Mouse (Mus musculus): Measurements from ENCODE around the gene Wipf1. TPM values are rescaled to one million over a fixed set of nuclear protein-coding genes. Genes with fewer than 3 reads are reported as not detected.

The Wipf1 gene
- polyA plus RNA-seq, 1 experiment from 2014 or later: 10.3 TPM

GRCm38 (mm10) chr2:73435847-73436246 lies 93.7 kb downstream of the Wipf1 start:
- peaks cover 71% of the 10 kb centered on the region for H3K36me3 ChIP-seq (ENCODE audit: control insufficient read depth, insufficient read depth)

GRCm38 (mm10) chr2:73431959-73432396 lies 97.6 kb downstream of the Wipf1 start:
- Histone ChIP-seq H3K4me3 (ENCODE audit: low read depth, low read length) (no peak overlapping the region), H3K27me3 (replicated peaks; ENCODE audit: control insufficient read depth, insufficient read depth, low read length) (no peaks in the 10 kb centered on the region), H3K9ac (ENCODE audit: low read depth, low read length) (no peak overlapping the region), H3K4me2 (replicated peaks; ENCODE audit: low read depth) (0 out of 2 replicates have a peak overlapping the region, but pooled peaks have one; percentile 9), H3K36me3 (ENCODE audit: control insufficient read depth, insufficient read depth) (peaks cover 44% of the 10 kb centered on the region), H3K9me3 (ENCODE audit: control insufficient read depth) (no peaks in the 10 kb centered on the region), H3K27ac (ENCODE audit: low read depth, low read length) (no peak overlapping the region), H3K4me1 (replicated peaks; ENCODE audit: control insufficient read depth, insufficient read depth, low read length) (no peaks in the 10 kb centered on the region)
- TF ChIP-seq CTCF (IDR thresholded peaks at IDR 0.05; ENCODE audit: low read depth): no peak
- 43% methylated on average over 14 of the region's 14 CpGs for WGBS
- ATAC-seq: no peak

More at GRCm38 (mm10) chr2:73435847-73436246, 93.7 kb downstream of the Wipf1 start:
- Histone ChIP-seq H3K9ac (ENCODE audit: low read depth, low read length) (no peak overlapping the region), H3K27ac (ENCODE audit: low read depth, low read length) (no peak overlapping the region), H3K27me3 (replicated peaks; ENCODE audit: control insufficient read depth, insufficient read depth, low read length) (no peaks in the 10 kb centered on the region), H3K4me2 (replicated peaks; ENCODE audit: low read depth) (no peak overlapping the region), H3K9me3 (ENCODE audit: control insufficient read depth) (no peaks in the 10 kb centered on the region), H3K4me1 (replicated peaks; ENCODE audit: control insufficient read depth, insufficient read depth, low read length) (no peaks in the 10 kb centered on the region), H3K4me3 (ENCODE audit: low read depth, low read length) (no peak overlapping the region)
- no peak for ATAC-seq
- no peak for TF ChIP-seq CTCF (IDR thresholded peaks at IDR 0.05; ENCODE audit: low read depth)
- 97% methylated on average over 2 of the region's 2 CpGs for WGBS

GRCm38 (mm10) chr2:73428803-73429468 lies 100.6 kb downstream of the Wipf1 start:
- WGBS: 66% methylated on average over 21 of the region's 21 CpGs
- Histone ChIP-seq H3K36me3 (ENCODE audit: control insufficient read depth, insufficient read depth) (peaks cover 16% of the 10 kb centered on the region), H3K27me3 (replicated peaks; ENCODE audit: control insufficient read depth, insufficient read depth, low read length) (no peaks in the 10 kb centered on the region), H3K4me1 (replicated peaks; ENCODE audit: control insufficient read depth, insufficient read depth, low read length) (no peaks in the 10 kb centered on the region), H3K9me3 (ENCODE audit: control insufficient read depth) (no peaks in the 10 kb centered on the region), H3K4me3 (ENCODE audit: low read depth, low read length) (no peak overlapping the region), H3K9ac (ENCODE audit: low read depth, low read length) (no peak overlapping the region), H3K27ac (ENCODE audit: low read depth, low read length) (no peak overlapping the region), H3K4me2 (replicated peaks; ENCODE audit: low read depth) (no peak overlapping the region)
- no peak for TF ChIP-seq CTCF (IDR thresholded peaks at IDR 0.05; ENCODE audit: low read depth)
- peak; percentile 42; the same call in 1 of the 2 replicates for ATAC-seq

DNA sequence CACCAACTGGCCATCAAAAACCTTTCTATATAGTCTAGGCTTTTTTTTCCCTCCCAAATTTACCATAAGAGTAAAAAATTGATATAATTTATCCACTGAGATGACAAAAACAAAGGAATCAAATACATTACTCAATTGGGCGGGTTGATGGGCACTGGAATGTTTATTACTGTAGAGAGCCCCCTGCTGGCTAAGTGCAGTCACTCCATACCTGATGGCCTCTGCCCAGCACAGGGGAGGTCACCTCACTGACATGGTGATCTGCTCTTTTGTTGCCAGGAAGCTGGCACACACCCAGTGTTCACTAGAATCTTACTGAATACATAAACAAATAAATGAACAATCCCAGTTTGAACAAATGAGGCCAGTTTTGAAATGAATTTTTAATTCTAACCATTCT lies 102.2 kb downstream of the Wipf1 start:
- Histone ChIP-seq H3K36me3 (ENCODE audit: control insufficient read depth, insufficient read depth) (peaks cover 5% of the 10 kb centered on the region; the same call in 1 of the 2 replicates), H3K4me3 (ENCODE audit: low read depth, low read length) (no peak overlapping the region), H3K27me3 (replicated peaks; ENCODE audit: control insufficient read depth, insufficient read depth, low read length) (no peaks in the 10 kb centered on the region), H3K9ac (ENCODE audit: low read depth, low read length) (no peak overlapping the region), H3K9me3 (ENCODE audit: control insufficient read depth) (no peaks in the 10 kb centered on the region), H3K4me2 (replicated peaks; ENCODE audit: low read depth) (no peak overlapping the region), H3K27ac (ENCODE audit: low read depth, low read length) (no peak overlapping the region), H3K4me1 (replicated peaks; ENCODE audit: control insufficient read depth, insufficient read depth, low read length) (no peaks in the 10 kb centered on the region)
- TF ChIP-seq CTCF (IDR thresholded peaks at IDR 0.05; ENCODE audit: low read depth): peak; percentile 73
- 21% methylated on average over 1 of the region's 1 CpGs for WGBS
- ATAC-seq: 0 out of 2 replicates have a peak, but pooled peaks have one; percentile 45

GRCm38 (mm10) chr2:73425822-73426221 lies 103.7 kb downstream of the Wipf1 start:
- no peaks in the 10 kb centered on the region for H3K4me1 ChIP-seq (replicated peaks; ENCODE audit: control insufficient read depth, insufficient read depth, low read length)
- H3K36me3 ChIP-seq (ENCODE audit: control insufficient read depth, insufficient read depth): no peaks in the 10 kb centered on the region
- ATAC-seq: no peak
- no peak for TF ChIP-seq CTCF (IDR thresholded peaks at IDR 0.05; ENCODE audit: low read depth)
- H3K27me3 ChIP-seq (replicated peaks; ENCODE audit: control insufficient read depth, insufficient read depth, low read length): no peaks in the 10 kb centered on the region
- 53% methylated on average over 14 of the region's 14 CpGs for WGBS
- no peaks in the 10 kb centered on the region for H3K9me3 ChIP-seq (ENCODE audit: control insufficient read depth)
- H3K4me3 ChIP-seq (ENCODE audit: low read depth, low read length): no peak overlapping the region
- no peak overlapping the region for H3K9ac ChIP-seq (ENCODE audit: low read depth, low read length)
- no peak overlapping the region for H3K4me2 ChIP-seq (replicated peaks; ENCODE audit: low read depth)
- H3K27ac ChIP-seq (ENCODE audit: low read depth, low read length): no peak overlapping the region

DNA sequence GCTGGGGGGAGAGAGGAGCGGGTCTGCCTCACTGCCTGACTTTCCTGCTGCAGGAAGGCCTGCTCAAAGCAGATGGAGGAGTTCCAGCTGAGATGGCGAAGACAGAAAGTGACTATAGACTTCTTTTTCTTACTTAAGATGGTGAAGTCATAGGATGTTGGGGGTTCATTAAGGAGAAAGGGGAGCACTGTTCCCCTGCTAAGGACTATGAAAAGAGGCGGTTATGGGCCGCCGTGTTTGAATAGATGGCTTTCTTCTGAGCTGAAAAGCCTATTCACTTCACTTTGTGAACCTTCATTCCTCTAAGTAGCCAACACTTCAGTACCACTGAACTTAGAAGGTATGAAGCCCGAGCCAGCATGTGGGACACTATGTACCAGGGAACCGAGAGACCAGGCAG lies 109.8 kb downstream of the Wipf1 start:
- TF ChIP-seq CTCF (IDR thresholded peaks at IDR 0.05; ENCODE audit: low read depth): no peak
- no peak overlapping the region for H3K4me3 ChIP-seq (ENCODE audit: low read depth, low read length)
- H3K4me1 ChIP-seq (replicated peaks; ENCODE audit: control insufficient read depth, insufficient read depth, low read length): no peaks in the 10 kb centered on the region
- no peak overlapping the region for H3K4me2 ChIP-seq (replicated peaks; ENCODE audit: low read depth)
- H3K9ac ChIP-seq (ENCODE audit: low read depth, low read length): no peak overlapping the region
- ATAC-seq: no peak
- WGBS: 84% methylated on average over 7 of the region's 7 CpGs
- no peaks in the 10 kb centered on the region for H3K36me3 ChIP-seq (ENCODE audit: control insufficient read depth, insufficient read depth)
- H3K27me3 ChIP-seq (replicated peaks; ENCODE audit: control insufficient read depth, insufficient read depth, low read length): no peaks in the 10 kb centered on the region
- H3K27ac ChIP-seq (ENCODE audit: low read depth, low read length): no peak overlapping the region
- no peaks in the 10 kb centered on the region for H3K9me3 ChIP-seq (ENCODE audit: control insufficient read depth)
